Mouse (Mus musculus): ENCODE measurements around the gene Sh3glb2. TPM values are rescaled to one million over a fixed set of nuclear protein-coding genes. Genes with fewer than 3 reads are reported as not detected.

Gene Sh3glb2
- polyA plus RNA-seq, 1 experiment from 2014 or later: 136 TPM

DNA sequence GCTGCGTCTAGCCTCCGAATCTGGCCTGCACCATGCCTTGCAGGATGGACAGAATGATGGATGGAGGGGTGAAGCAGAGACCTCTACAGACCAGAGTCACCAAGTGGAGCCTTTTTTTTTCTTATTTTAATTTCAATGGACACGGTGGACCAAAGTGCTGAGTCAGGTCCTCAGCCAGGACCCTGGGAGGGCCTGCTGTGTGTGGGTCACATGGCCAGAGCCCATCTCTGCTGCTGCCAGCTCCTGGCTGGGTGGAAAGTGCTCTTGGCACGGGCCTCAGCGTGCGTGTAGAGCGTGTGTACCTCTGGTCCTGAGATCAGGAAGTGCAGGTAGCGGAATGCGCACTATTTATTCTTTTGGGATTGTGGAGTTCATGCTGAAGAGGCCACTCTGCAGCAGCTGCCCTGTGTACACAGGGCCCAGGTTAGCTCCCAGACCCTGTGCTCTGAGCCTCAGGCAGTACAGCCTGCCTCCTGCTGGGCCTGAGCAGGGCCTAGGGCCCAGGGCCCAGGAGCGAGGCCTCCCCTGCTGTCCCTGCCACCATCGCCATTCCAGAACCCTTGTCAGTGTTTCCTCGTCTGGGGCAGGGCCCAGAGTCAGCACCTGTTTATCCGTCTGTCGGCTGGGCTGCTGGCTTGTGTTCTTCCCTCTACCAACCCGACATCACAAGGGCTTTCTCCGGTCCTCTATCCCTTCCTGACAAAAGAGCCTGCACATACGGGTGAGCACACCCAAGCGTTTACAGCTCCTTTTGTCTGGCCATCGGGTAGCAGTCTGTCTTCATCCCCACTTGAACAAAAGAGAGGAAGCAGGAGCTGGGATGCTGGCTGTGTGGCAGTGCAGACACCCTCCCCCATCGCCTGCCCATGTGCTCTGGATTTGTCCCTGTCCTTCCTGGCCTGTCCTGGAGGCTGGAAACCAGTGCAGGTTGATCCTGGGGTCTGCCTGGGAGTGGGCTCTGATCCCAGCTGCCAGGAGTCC lies 40.3 kb upstream of the Sh3glb2 start:
- Histone ChIP-seq H3K4me1 (ENCODE audit: control insufficient read depth, insufficient read depth, low read length) (peaks cover 11% of the 10 kb centered on the region; the same call in 1 of the 2 replicates), H3K9ac (ENCODE audit: low read length) (no peak overlapping the region; the same call in none of the 2 replicates), H3K4me3 (ENCODE audit: low read length) (no peak overlapping the region), H3K36me3 (ENCODE audit: control insufficient read depth, insufficient read depth) (peaks cover 38% of the 10 kb centered on the region), H3K27me3 (ENCODE audit: control insufficient read depth, insufficient read depth, low read length) (no peaks in the 10 kb centered on the region), H3K27ac (ENCODE audit: low read length) (peak overlapping the region; percentile 85), H3K9me3 (replicated peaks; ENCODE audit: control insufficient read depth, low read length) (no peaks in the 10 kb centered on the region), H3K4me2 (ENCODE audit: low read depth, low read length) (no peak overlapping the region)
- peak; percentile 68 for ATAC-seq (replicated peaks; ENCODE audit: extremely low read depth, insufficient read depth, low FRiP score)
- 51% methylated on average over 20 of the region's 20 CpGs for WGBS

DNA sequence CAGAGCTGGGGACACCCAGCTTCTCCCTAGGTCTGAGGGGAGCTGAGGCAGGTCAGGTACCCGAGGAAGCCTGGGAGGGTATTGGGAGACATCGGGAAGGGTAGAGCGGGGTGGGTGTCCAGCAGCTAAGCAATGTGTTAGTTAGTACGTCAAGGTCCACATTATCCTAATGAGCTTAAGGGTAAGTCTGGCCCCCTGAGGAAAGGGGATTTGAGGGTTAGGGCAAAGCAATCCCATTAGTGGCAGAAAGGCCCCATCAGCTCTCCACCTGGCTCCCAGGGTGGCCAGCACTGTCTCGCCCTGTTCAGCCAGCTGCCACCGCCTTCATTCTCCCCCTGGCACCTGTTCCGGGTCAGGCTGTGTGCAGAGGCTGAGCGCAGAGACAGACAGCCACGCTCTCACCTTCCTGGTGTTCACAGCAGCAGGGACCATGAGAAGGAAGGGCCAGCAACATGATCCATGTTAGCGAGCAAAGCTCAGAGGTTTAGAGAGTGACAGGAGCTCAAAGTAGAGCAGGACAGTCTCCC lies 38.9 kb upstream of the Sh3glb2 start:
- no peak overlapping the region for H3K4me2 ChIP-seq (ENCODE audit: low read depth, low read length)
- 84% methylated on average over 10 of the region's 10 CpGs for WGBS
- no peak for ATAC-seq (replicated peaks; ENCODE audit: extremely low read depth, insufficient read depth, low FRiP score)
- no peak overlapping the region for H3K4me3 ChIP-seq (ENCODE audit: low read length)
- no peaks in the 10 kb centered on the region for H3K9me3 ChIP-seq (replicated peaks; ENCODE audit: control insufficient read depth, low read length)
- no peak overlapping the region for H3K27ac ChIP-seq (ENCODE audit: low read length)
- H3K4me1 ChIP-seq (ENCODE audit: control insufficient read depth, insufficient read depth, low read length): peaks cover 21% of the 10 kb centered on the region
- peaks cover 34% of the 10 kb centered on the region for H3K36me3 ChIP-seq (ENCODE audit: control insufficient read depth, insufficient read depth)
- no peaks in the 10 kb centered on the region for H3K27me3 ChIP-seq (ENCODE audit: control insufficient read depth, insufficient read depth, low read length)
- no peak overlapping the region for H3K9ac ChIP-seq (ENCODE audit: low read length)

DNA sequence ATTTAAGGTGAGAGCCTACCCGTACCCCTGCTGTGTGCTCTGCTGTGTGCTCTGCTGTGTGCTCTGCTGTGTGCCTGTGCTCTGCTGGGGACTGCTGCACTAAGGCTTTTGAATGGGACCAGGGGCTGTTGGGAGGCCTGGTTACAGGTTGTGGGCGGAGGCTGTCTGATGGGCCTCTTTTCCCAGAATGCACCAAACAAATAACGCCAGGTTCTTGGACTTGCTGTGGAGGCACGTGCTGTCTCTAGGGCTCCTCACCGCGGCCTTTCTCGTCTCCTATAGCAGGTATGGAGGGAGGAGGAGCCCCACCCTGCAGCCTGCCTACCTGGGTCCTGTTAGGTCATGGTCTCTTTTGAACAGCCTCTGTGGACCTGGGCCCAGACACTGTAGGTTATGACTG lies 37.1 kb upstream of the Sh3glb2 start:
- no peaks in the 10 kb centered on the region for H3K27me3 ChIP-seq (ENCODE audit: control insufficient read depth, insufficient read depth, low read length)
- H3K36me3 ChIP-seq (ENCODE audit: control insufficient read depth, insufficient read depth): peaks cover 19% of the 10 kb centered on the region
- ATAC-seq (replicated peaks; ENCODE audit: extremely low read depth, insufficient read depth, low FRiP score): no peak

DNA sequence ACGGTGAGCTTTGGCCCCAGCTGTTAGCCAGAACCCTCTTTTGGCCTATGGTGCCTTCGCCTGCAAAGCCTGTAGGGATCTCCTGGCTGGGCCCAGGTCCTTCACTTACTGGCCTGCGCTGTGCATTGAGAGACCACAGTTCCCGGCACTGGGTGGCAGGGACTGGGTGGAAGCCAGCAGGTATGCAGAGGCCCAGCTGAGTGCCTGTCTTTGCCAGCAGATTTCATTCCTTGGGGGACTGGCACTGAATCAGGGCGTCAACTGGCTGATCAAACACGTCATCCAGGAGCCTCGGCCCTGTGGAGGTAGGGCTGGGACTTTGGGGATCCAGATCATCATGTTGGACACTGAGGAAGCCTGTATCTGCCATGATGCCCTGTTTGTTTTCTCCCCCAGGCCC lies 36.6 kb upstream of the Sh3glb2 start:
- Histone ChIP-seq H3K4me2 (ENCODE audit: low read depth, low read length) (no peak overlapping the region), H3K36me3 (ENCODE audit: control insufficient read depth, insufficient read depth) (peaks cover 17% of the 10 kb centered on the region), H3K9me3 (replicated peaks; ENCODE audit: control insufficient read depth, low read length) (no peaks in the 10 kb centered on the region), H3K27me3 (ENCODE audit: control insufficient read depth, insufficient read depth, low read length) (no peaks in the 10 kb centered on the region), H3K27ac (ENCODE audit: low read length) (no peak overlapping the region), H3K4me1 (ENCODE audit: control insufficient read depth, insufficient read depth, low read length) (peaks cover 27% of the 10 kb centered on the region), H3K9ac (ENCODE audit: low read length) (no peak overlapping the region), H3K4me3 (ENCODE audit: low read length) (no peak overlapping the region)
- WGBS: 87% methylated on average over 7 of the region's 7 CpGs
- ATAC-seq (replicated peaks; ENCODE audit: extremely low read depth, insufficient read depth, low FRiP score): no peak

More for the DNA sequence above, 37.1 kb upstream of the Sh3glb2 start:
- 94% methylated on average over 7 of the region's 7 CpGs for WGBS
- Histone ChIP-seq H3K4me3 (ENCODE audit: low read length) (no peak overlapping the region), H3K9me3 (replicated peaks; ENCODE audit: control insufficient read depth, low read length) (no peaks in the 10 kb centered on the region), H3K9ac (ENCODE audit: low read length) (no peak overlapping the region), H3K4me2 (ENCODE audit: low read depth, low read length) (no peak overlapping the region), H3K27ac (ENCODE audit: low read length) (no peak overlapping the region), H3K4me1 (ENCODE audit: control insufficient read depth, insufficient read depth, low read length) (peaks cover 27% of the 10 kb centered on the region)

DNA sequence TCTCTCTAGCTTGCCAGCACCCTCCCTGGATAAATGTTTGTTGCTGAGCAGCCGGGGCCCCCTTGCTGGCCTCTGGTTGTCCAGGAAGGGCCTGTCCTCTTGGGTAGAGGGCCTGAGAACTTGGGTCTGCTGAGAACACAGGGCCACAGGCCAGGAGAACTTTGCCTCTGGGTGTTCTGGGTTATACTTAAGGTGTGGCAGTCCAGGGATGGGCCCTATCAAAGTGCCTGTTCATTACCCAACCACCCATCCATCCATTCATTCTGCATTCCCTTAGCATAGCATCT lies 34.2 kb upstream of the Sh3glb2 start:
- WGBS: 50% methylated on average over 1 of the region's 1 CpGs
- no peak for ATAC-seq (replicated peaks; ENCODE audit: extremely low read depth, insufficient read depth, low FRiP score)

DNA sequence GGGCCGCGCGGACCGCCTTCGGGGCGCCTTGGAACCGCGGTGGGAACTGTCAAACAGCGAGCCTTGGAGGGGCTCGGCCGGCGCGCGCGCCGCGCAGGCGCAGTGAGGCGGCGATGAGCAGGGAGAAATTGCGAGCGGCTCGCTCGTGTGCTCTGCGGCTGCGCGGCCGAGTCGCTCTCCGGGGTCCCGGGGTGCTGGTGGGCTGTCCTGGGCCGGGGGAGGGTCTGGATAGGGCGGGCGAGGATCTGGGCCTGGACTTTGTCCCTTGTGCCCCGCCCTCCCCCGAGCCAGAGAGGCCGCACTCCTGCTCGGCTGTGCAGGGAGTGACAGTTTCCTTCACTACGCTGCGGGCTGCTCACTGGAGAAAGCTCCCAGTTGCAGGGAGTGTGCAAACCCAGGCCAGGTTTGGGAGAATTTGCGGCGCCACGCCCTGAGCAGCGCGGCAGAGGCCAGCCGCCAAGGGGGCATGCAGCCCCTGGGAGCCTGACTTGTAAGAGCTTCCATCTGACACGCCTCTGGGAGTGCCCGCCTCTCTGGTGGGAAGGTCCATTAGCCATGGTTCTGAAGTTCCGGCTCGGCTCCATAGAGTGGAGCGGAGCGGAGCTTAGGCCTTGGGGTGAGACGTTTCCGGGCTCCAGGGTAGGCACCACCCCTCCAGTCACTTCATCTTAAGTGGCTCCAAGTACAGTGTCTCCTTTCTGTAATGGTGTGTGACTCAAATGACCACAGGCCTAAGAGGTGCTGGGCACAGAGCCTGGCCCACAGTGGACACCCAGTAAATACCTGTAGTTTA lies 33.6 kb upstream of the Sh3glb2 start:
- Histone ChIP-seq H3K27ac (ENCODE audit: low read length) (peak overlapping the region; percentile 89), H3K9me3 (replicated peaks; ENCODE audit: control insufficient read depth, low read length) (no peaks in the 10 kb centered on the region), H3K27me3 (ENCODE audit: control insufficient read depth, insufficient read depth, low read length) (no peaks in the 10 kb centered on the region), H3K4me3 (ENCODE audit: low read length) (peak overlapping the region; percentile 82), H3K9ac (ENCODE audit: low read length) (peak overlapping the region; percentile 81), H3K4me2 (ENCODE audit: low read depth, low read length) (peak overlapping the region; percentile 90), H3K36me3 (ENCODE audit: control insufficient read depth, insufficient read depth) (peaks cover 15% of the 10 kb centered on the region), H3K4me1 (ENCODE audit: control insufficient read depth, insufficient read depth, low read length) (peaks cover 18% of the 10 kb centered on the region)
- peak; percentile 69 for ATAC-seq (replicated peaks; ENCODE audit: extremely low read depth, insufficient read depth, low FRiP score)
- under 1% methylated on average over 51 of the region's 54 CpGs for WGBS

More for the DNA sequence above, 34.2 kb upstream of the Sh3glb2 start:
- H3K36me3 ChIP-seq (ENCODE audit: control insufficient read depth, insufficient read depth): peaks cover 15% of the 10 kb centered on the region
- H3K4me3 ChIP-seq (ENCODE audit: low read length): peak overlapping the region; percentile 82
- H3K27ac ChIP-seq (ENCODE audit: low read length): peak overlapping the region; percentile 89
- peaks cover 18% of the 10 kb centered on the region for H3K4me1 ChIP-seq (ENCODE audit: control insufficient read depth, insufficient read depth, low read length)
- peak overlapping the region; percentile 81 for H3K9ac ChIP-seq (ENCODE audit: low read length)
- no peaks in the 10 kb centered on the region for H3K9me3 ChIP-seq (replicated peaks; ENCODE audit: control insufficient read depth, low read length)
- H3K27me3 ChIP-seq (ENCODE audit: control insufficient read depth, insufficient read depth, low read length): no peaks in the 10 kb centered on the region
- H3K4me2 ChIP-seq (ENCODE audit: low read depth, low read length): peak overlapping the region; percentile 90

DNA sequence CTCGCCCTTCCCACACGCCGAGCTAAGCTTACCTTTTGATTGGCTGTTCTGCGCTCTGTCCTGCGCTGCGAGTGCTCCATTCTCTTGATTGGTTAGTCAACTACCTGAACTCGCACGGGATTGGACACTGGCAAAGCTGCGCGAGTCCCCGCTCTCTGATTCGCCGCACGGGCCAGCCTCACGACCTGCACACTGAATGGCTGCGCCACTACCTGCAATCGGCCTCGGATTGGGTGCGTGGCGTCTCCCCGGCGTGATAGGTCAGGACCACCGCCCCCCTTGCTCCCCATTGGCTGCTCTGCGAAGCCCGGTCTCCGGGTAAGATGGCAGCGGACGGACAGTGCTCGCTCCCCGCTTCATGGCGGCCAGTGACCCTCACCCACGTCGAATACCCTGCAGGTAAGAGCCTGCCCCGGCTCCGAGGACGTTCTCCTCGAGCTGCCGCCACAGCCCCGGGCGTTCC lies 33.0 kb upstream of the Sh3glb2 start, which contains the start of gene Dolpp1:
Gene Dolpp1, plus strand, starts transcription at position 141 of the 463 bp plus-strand sequence.
- peak; percentile 94 for ATAC-seq (replicated peaks; ENCODE audit: extremely low read depth, insufficient read depth, low FRiP score)
- Histone ChIP-seq H3K27me3 (ENCODE audit: control insufficient read depth, insufficient read depth, low read length) (no peaks in the 10 kb centered on the region), H3K4me2 (ENCODE audit: low read depth, low read length) (peak within 1 kb of the TSS; percentile 90), H3K9ac (ENCODE audit: low read length) (peak within 1 kb of the TSS; percentile 81), H3K9me3 (replicated peaks; ENCODE audit: control insufficient read depth, low read length) (no peaks in the 10 kb centered on the region), H3K36me3 (ENCODE audit: control insufficient read depth, insufficient read depth) (peaks cover 9% of the 10 kb centered on the region), H3K4me3 (ENCODE audit: low read length) (peak within 1 kb of the TSS; percentile 82), H3K4me1 (ENCODE audit: control insufficient read depth, insufficient read depth, low read length) (peaks cover 18% of the 10 kb centered on the region), H3K27ac (ENCODE audit: low read length) (peak within 1 kb of the TSS; percentile 89)
- WGBS: 1% methylated on average over 40 of the region's 40 CpGs

DNA sequence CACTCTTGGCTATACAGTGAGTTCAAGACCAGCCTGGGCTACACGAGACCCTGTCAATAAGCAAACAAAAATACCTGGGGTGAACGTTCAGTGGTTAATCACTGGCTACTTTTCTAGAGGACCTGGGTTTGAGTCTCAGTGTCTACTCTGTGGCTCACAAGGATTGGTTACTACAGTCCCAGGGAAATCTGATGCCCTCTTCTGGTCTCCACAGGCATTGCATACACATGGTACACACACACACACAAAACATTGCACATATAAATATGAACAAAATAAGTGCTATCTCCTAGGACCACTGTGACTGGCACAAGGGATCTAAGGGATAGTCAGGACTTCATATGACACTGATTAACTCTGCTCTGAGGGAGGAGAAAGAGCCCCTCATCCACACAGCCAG lies 29.9 kb upstream of the Sh3glb2 start:
- Histone ChIP-seq H3K4me2 (ENCODE audit: low read depth, low read length) (no peak overlapping the region), H3K36me3 (ENCODE audit: control insufficient read depth, insufficient read depth) (peaks cover 4% of the 10 kb centered on the region), H3K4me1 (ENCODE audit: control insufficient read depth, insufficient read depth, low read length) (peaks cover 17% of the 10 kb centered on the region), H3K9ac (ENCODE audit: low read length) (no peak overlapping the region), H3K9me3 (replicated peaks; ENCODE audit: control insufficient read depth, low read length) (no peaks in the 10 kb centered on the region), H3K4me3 (ENCODE audit: low read length) (no peak overlapping the region), H3K27ac (ENCODE audit: low read length) (no peak overlapping the region), H3K27me3 (ENCODE audit: control insufficient read depth, insufficient read depth, low read length) (no peaks in the 10 kb centered on the region)
- 88% methylated on average over 2 of the region's 2 CpGs for WGBS
- ATAC-seq (replicated peaks; ENCODE audit: extremely low read depth, insufficient read depth, low FRiP score): no peak
